Mouse (Mus musculus): ENCODE measurements around the gene Fgr. TPM values are rescaled to one million over a fixed set of nuclear protein-coding genes. Genes with fewer than 3 reads are reported as not detected.

The Fgr gene
- total and polyA plus RNA-seq, 3 experiments, result 0.04 to 0.24 (median 0.13) TPM

GRCm38 (mm10) chr4:132958741-132959678 lies 14.9 kb upstream of the Fgr start:
- in situ Hi-C loops (cut with MboI; ENCODE audit: low pct_ligation_motif_present, low pct_unique_long_range_greater_than_20kb, low sequenced_read_pairs), result no loop called here

GRCm38 (mm10) chr4:132959679-132960045 lies 14.2 kb upstream of the Fgr start:
- no peak overlapping the region for H3K27ac ChIP-seq (ENCODE audit: insufficient read depth, low read depth)
- H3K9me3 ChIP-seq (replicated peaks; ENCODE audit: low read length), result no peaks in the 10 kb centered on the region
- no peaks in the 10 kb centered on the region for H3K36me3 ChIP-seq (replicated peaks in 1 of 2; ENCODE audit: control insufficient read depth in 1 of 2, insufficient read depth in 1 of 2, low read length in 1 of 2)
- no peaks in the 10 kb centered on the region for H3K79me2 ChIP-seq (replicated peaks; ENCODE audit: control insufficient read depth, extremely low read depth, insufficient read depth, poor library complexity, severe bottlenecking)
- no peak overlapping the region for H3K9ac ChIP-seq (ENCODE audit: insufficient read depth, low read depth)
- peaks cover 19 to 60% of the 10 kb centered on the region in 2 experiments for H3K4me1 ChIP-seq (ENCODE audit: control insufficient read depth in 1 of 2, insufficient read depth in 2 of 2)
- H3K27me3 ChIP-seq (replicated peaks), result no peaks in the 10 kb centered on the region
- DNase-seq (ENCODE audit: extremely low read depth), result no peak
- no peak for TF ChIP-seq POLR2A (IDR thresholded peaks at IDR 0.05; ENCODE audit: low read depth, low read length)
- no peak for TF ChIP-seq CTCF (conservative IDR thresholded peaks at IDR 0.05 in 1 of 2, IDR thresholded peaks at IDR 0.05 in 1 of 2; ENCODE audit: low read depth in 2 of 2, low read length in 2 of 2)
- TF ChIP-seq ZKSCAN1 (IDR thresholded peaks at IDR 0.05; ENCODE audit: borderline replicate concordance, low read depth, low read length), result no peak
- TF ChIP-seq MEF2A (IDR thresholded peaks at IDR 0.05; ENCODE audit: borderline replicate concordance, low read depth, low read length), result no peak
- TF ChIP-seq JUN (IDR thresholded peaks at IDR 0.05; ENCODE audit: insufficient read depth, low read depth, low read length), result no peak
- TF ChIP-seq SMC3 (IDR thresholded peaks at IDR 0.05; ENCODE audit: low read depth, low read length), result no peak
- TF ChIP-seq USF1 (IDR thresholded peaks at IDR 0.05; ENCODE audit: low read depth, low read length), result no peak
- TF ChIP-seq UBTF (IDR thresholded peaks at IDR 0.05; ENCODE audit: low read depth, low read length), result no peak
- TF ChIP-seq BHLHE40 (IDR thresholded peaks at IDR 0.05; ENCODE audit: low read depth, low read length), result no peak
- no peak for TF ChIP-seq ZMIZ1 (IDR thresholded peaks at IDR 0.05; ENCODE audit: low read depth, low read length)
- in situ Hi-C loops (cut with MboI; ENCODE audit: low pct_ligation_motif_present, low pct_unique_long_range_greater_than_20kb, low sequenced_read_pairs) (no loop called here), dilution Hi-C loops (cut with MboI; ENCODE audit: extremely low pct_ligation_motif_present, extremely low pct_unique_long_range_greater_than_20kb, low sequenced_read_pairs) (no loop called here)
- H3K4me2 ChIP-seq (ENCODE audit: insufficient read depth, low read depth, poor library complexity, severe bottlenecking), result no peak overlapping the region
- no peak overlapping the region for H3K4me3 ChIP-seq (replicated peaks in 1 of 3; ENCODE audit: low read depth in 2 of 3, low read length in 2 of 3, poor library complexity in 1 of 3)

More at GRCm38 (mm10) chr4:132958741-132959678, 14.9 kb upstream of the Fgr start:
- Histone ChIP-seq H3K27ac (ENCODE audit: insufficient read depth, low read depth) (peak overlapping the region; percentile 14; the same call in 1 of the 2 replicates), H3K9ac (ENCODE audit: insufficient read depth, low read depth) (no peak overlapping the region), H3K4me1 (ENCODE audit: control insufficient read depth in 1 of 2, insufficient read depth in 2 of 2) (peaks cover 19 to 66% of the 10 kb centered on the region in 2 experiments), H3K79me2 (replicated peaks; ENCODE audit: control insufficient read depth, extremely low read depth, insufficient read depth, poor library complexity, severe bottlenecking) (no peaks in the 10 kb centered on the region), H3K27me3 (replicated peaks) (no peaks in the 10 kb centered on the region), H3K9me3 (replicated peaks; ENCODE audit: low read length) (no peaks in the 10 kb centered on the region), H3K4me2 (ENCODE audit: insufficient read depth, low read depth, poor library complexity, severe bottlenecking) (peak overlapping the region; percentile 37; the same call in 1 of the 2 replicates), H3K36me3 (replicated peaks in 1 of 2; ENCODE audit: control insufficient read depth in 1 of 2, insufficient read depth in 1 of 2, low read length in 1 of 2) (no peaks in the 10 kb centered on the region), H3K4me3 (replicated peaks in 1 of 3; ENCODE audit: low read depth in 2 of 3, low read length in 2 of 3, poor library complexity in 1 of 3) (peak overlapping the region in 2 of 3 experiments; percentile 12 to 25)
- DNase-seq (ENCODE audit: extremely low read depth), result peak; percentile 43
- TF ChIP-seq IRF4 (IDR thresholded peaks at IDR 0.05; ENCODE audit: low read depth, low read length) (0 out of 2 replicates have a peak, but pooled peaks have one; percentile 45), NELFE (IDR thresholded peaks at IDR 0.05; ENCODE audit: low read depth, low read length) (0 out of 2 replicates have a peak, but pooled peaks have one; percentile 17), UBTF (IDR thresholded peaks at IDR 0.05; ENCODE audit: low read depth, low read length) (no peak), PAX5 (IDR thresholded peaks at IDR 0.05; ENCODE audit: low read length) (no peak), POLR2A (IDR thresholded peaks at IDR 0.05; ENCODE audit: low read depth, low read length) (0 out of 2 replicates have a peak, but pooled peaks have one; percentile 28), ETS1 (conservative IDR thresholded peaks at IDR 0.05; ENCODE audit: low read depth, low read length) (peak; percentile 26), EP300 (IDR thresholded peaks at IDR 0.05; ENCODE audit: low read length) (peak; percentile 23; the same call in 1 of the 2 replicates), MXI1 (IDR thresholded peaks at IDR 0.05; ENCODE audit: low read depth, low read length) (no peak), BHLHE40 (IDR thresholded peaks at IDR 0.05; ENCODE audit: low read depth, low read length) (peak; percentile 49; the same call in 1 of the 2 replicates)
- dilution Hi-C loops (cut with MboI; ENCODE audit: extremely low pct_ligation_motif_present, extremely low pct_unique_long_range_greater_than_20kb, low sequenced_read_pairs), result no loop called here
